Mouse (Mus musculus) forebrain, postnatal 0 days (tissue): ENCODE measurements around the gene Zfp597. TPM values are rescaled to one million over a fixed set of nuclear protein-coding genes. Genes with fewer than 3 reads are reported as not detected.

Source experiments
- ATAC-seq: fragments of 200-750 bp; cut with Nextera tagmentation; 2 replicates; pipeline ENCODE4 v1.8.0; 2017; ENCODE audit warnings: mild to moderate bottlenecking, moderate library complexity
- DNase-seq: peaks from one replicate; pipeline ENCODE4 v3.0.0-alpha.2; 2015
- H3K27ac ChIP-seq: fragments of 300-500 bp; sonication (generic); 2 replicates; pipeline ENCODE4 v1.5.1; 2014; ENCODE audit warnings: low read depth, mild to moderate bottlenecking, antibody characterized with exemption, low read length, moderate library complexity, mixed read lengths
- H3K27me3 ChIP-seq: fragments of 300-500 bp; sonication (generic); 2 replicates; pipeline ENCODE4 v1.6.1; 2014; ENCODE audit warnings: mild to moderate bottlenecking, low read length, mixed read lengths; ENCODE audit not compliant: insufficient read depth
- H3K36me3 ChIP-seq: fragments of 300-500 bp; sonication (generic); 2 replicates; pipeline ENCODE4 v1.6.1; 2014; ENCODE audit warnings: mild to moderate bottlenecking, moderate library complexity; ENCODE audit not compliant: insufficient read depth
- H3K4me1 ChIP-seq: fragments of 300-500 bp; sonication (generic); 2 replicates; pipeline ENCODE4 v1.6.1; 2014; ENCODE audit warnings: antibody characterized with exemption; ENCODE audit not compliant: insufficient read depth
- H3K4me2 ChIP-seq: fragments of 300-500 bp; sonication (generic); 2 replicates; pipeline ENCODE4 v1.6.1; 2014; ENCODE audit warnings: low read depth, mild to moderate bottlenecking, moderate library complexity
- H3K4me3 ChIP-seq: fragments of 300-500 bp; sonication (generic); 2 replicates; pipeline ENCODE4 v1.5.1; 2014; ENCODE audit warnings: low read depth, low read length, mixed read lengths
- H3K9ac ChIP-seq: fragments of 300-500 bp; sonication (generic); 2 replicates; pipeline ENCODE4 v1.6.1; 2014; ENCODE audit warnings: mild to moderate bottlenecking
- H3K9me3 ChIP-seq: fragments of 300-500 bp; sonication (generic); 2 replicates; pipeline ENCODE4 v1.6.1; 2016; ENCODE audit warnings: low read length
- CTCF ChIP-seq: sonication (generic); IDR thresholded peaks from 2 replicates; pipeline ENCODE4 v1.5.1; 2016; ENCODE audit warnings: antibody characterized with exemption, control low read depth, low read depth
- WGBS: fragments of 180-500 bp; shearing (Covaris S2); extraction: QIAGEN DNeasy Blood & Tissue Kit; methylation state at CpG from one replicate; pipeline ENCODE4 v1.1.7; 2014; 5-methylcytosine and 5-hydroxymethylcytosine counted together
- polyA plus RNA-seq: library from polyadenylated mRNA; unstranded; fragments of >200 nt; fragmentation: Nextera tagmentation; extraction: Ambion mirVana; gene quantifications from 2 replicates; pipeline ENCODE4 v1.2.1, GENCODE M21; 2015
- total RNA-seq: library from RNA; depleted of rRNA; stranded (reverse); fragments of >200 nt; gene quantifications from 2 replicates; pipeline ENCODE4 v1.2.3, GENCODE M21; 2014; rRNA removed

Gene Zfp597
- 38.2 and 54.8 TPM in 2 replicates for total RNA-seq
- 6.5 and 10.4 TPM in 2 replicates for polyA plus RNA-seq

DNA sequence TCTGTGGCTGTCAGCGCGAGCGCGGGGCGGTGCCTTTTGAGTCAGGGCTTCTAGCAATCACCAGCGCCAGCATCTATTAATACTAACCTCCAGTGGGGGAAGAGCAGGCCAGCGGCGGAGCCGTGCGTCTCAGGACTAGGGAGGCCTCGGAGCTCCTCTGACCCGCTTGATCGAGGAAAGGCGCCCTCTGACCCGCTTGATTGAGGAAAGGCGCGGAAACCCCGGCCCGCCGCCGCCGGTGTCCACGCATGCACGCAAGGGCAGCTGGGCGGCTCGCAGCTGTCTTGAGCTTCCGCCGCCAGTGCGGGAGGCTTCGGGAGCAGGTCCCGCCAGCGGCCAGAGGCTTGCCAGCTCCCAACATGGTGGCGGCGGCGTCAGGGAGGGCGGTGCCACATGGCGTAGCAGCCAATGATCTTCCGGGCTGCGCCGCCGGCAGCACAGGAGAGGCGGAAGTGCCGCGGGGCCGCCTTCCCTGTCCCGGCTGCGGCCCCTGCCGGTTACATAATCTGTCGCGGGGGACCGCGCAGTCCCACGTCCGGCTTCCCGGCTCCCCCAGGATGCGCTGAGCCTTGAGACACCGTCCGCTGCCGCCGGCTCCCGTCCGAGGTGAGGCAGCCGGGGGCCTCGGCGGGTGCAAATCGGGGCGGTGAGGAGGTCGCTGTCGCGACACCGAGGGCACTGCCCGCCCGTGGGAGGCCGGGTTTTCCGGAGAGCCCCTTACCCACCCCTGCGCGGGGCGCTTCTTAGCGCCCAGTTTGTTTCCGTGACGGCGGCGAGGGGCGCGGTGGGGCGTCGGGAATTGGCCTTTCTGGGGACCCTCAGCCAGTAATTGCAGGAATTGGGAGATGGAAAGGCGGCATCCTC is at the start of gene Zfp597, which contains the start of gene Gm20695:
Gene Zfp597 (minus strand): TSS at position 361 of the 864 bp plus-strand sequence.
Gene Gm20695 (plus strand): TSS at position 448 of the 864 bp plus-strand sequence.
- peak; percentile 62 for TF ChIP-seq CTCF
- Histone ChIP-seq H3K4me1 (peaks cover 10% of the 10 kb centered on the region; the same call in 1 of the 2 replicates), H3K4me3 (peak within 1 kb of the TSS; percentile 90), H3K9me3 (no peaks in the 10 kb centered on the region), H3K4me2 (peak within 1 kb of the TSS; percentile 68), H3K9ac (peak within 1 kb of the TSS; percentile 90), H3K27ac (peak within 1 kb of the TSS; percentile 95), H3K27me3 (no peaks in the 10 kb centered on the region), H3K36me3 (0 out of 2 replicates have a peak, but pooled peaks cover 2% of the 10 kb centered on the region)
- 2% methylated on average over 86 of the region's 88 CpGs for WGBS
- peak; percentile 99 for ATAC-seq
- DNase-seq: peak; percentile 96

DNA sequence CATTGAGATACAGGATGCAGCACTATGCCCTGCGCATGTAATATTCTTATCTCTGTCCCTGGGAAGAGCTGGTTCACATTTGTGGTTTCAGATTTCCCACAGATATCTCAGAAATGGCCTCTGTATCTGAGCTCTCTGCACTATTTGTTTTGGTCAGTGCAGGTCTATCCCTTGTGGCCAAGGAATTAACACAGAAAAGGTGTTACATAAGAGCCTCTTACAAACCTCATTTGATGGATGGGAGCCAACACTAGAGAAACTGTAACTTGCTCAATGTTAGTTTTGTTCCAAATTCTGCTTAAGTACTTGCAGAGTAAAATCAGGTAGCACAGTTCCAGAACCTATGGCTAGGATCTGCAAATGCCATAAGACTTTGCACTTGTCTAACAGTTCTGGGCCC is 49.7 kb upstream of the Zfp597 start:
- Histone ChIP-seq H3K4me3 (no peak overlapping the region), H3K4me1 (no peaks in the 10 kb centered on the region), H3K9ac (no peak overlapping the region), H3K36me3 (peaks cover 73% of the 10 kb centered on the region), H3K27me3 (no peaks in the 10 kb centered on the region), H3K27ac (no peak overlapping the region), H3K9me3 (no peaks in the 10 kb centered on the region), H3K4me2 (no peak overlapping the region)
- no peak for TF ChIP-seq CTCF
- DNase-seq: no peak
- 95% methylated on average over 1 of the region's 1 CpGs for WGBS
- no peak for ATAC-seq

DNA sequence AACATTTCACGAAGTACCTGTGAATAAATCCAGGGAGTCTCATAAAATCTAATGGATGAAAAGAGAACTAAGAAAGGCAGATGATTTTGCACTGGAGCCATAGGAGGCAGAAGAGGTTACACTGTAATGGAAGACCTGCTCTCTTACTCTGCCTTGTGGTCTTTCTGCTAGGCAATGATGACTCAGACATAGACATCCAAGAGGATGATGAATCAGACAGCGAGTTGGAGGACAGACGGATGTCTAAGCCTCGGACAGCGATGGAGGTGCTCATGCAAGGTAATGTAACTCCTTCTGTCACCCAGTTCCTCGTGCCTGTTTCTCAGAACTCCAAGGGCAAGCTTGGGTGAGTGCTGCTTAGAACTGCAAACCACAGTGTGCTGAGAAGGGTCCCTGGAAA is 49.2 kb upstream of the Zfp597 start:
- DNase-seq: no peak
- TF ChIP-seq CTCF: no peak
- Histone ChIP-seq H3K4me1 (no peaks in the 10 kb centered on the region), H3K9me3 (no peaks in the 10 kb centered on the region), H3K9ac (no peak overlapping the region), H3K27ac (no peak overlapping the region), H3K36me3 (peaks cover 73% of the 10 kb centered on the region), H3K4me3 (no peak overlapping the region), H3K27me3 (no peaks in the 10 kb centered on the region), H3K4me2 (no peak overlapping the region)
- no peak for ATAC-seq
- 94% methylated on average over 6 of the region's 6 CpGs for WGBS

DNA sequence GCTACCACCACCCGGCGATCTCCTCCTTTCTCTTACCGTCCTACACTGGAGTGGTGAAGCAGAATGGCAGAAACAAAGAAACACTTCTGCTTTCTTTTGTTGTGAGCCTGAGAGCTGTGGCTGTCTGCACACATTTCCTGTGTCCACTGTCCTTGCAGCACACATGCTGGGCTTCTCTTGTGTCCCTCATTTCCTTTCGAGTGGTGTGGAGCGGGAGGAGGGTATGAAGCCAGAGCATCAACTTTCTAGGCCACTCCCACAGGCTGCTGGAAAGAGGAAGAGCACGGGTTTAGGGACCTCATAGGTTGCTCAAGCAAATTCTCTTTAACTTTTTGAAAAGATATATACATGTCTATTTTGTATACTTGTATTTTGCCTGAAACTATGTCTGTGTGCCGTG is 44.8 kb upstream of the Zfp597 start:
- no peaks in the 10 kb centered on the region for H3K4me1 ChIP-seq

DNA sequence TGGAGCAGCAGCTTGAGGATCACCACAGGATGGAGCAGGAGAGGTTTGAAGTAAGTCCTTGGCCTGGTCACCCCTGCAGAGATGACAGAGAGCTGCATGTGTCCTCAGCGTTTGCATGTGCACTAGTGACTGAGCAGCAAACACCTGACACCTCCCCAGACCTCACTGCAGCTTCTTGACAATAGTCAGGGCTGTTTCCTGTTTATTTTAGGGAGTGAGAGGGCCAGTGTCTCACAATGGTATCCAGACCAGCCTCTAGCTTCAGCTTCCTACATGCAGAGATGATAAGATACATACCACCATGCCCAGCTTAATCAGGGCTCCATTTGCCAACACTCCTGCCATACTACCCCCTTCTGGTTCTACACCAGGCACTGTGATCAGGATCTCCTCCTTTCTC is 44.2 kb upstream of the Zfp597 start:
- DNase-seq (no peak), ATAC-seq (no peak)
- Histone ChIP-seq H3K9ac (no peak overlapping the region), H3K4me1 (no peaks in the 10 kb centered on the region), H3K4me2 (no peak overlapping the region), H3K27me3 (no peaks in the 10 kb centered on the region), H3K4me3 (no peak overlapping the region), H3K27ac (no peak overlapping the region), H3K36me3 (peaks cover 66% of the 10 kb centered on the region), H3K9me3 (no peaks in the 10 kb centered on the region)
- TF ChIP-seq CTCF: no peak
- 80% methylated on average over 1 of the region's 1 CpGs for WGBS

More for the DNA sequence above, 44.8 kb upstream of the Zfp597 start:
- Histone ChIP-seq H3K9me3 (no peaks in the 10 kb centered on the region), H3K9ac (no peak overlapping the region), H3K4me3 (no peak overlapping the region), H3K4me2 (no peak overlapping the region), H3K36me3 (peaks cover 66% of the 10 kb centered on the region), H3K27me3 (no peaks in the 10 kb centered on the region), H3K27ac (no peak overlapping the region)
- 75% methylated on average over 7 of the region's 7 CpGs for WGBS
- ATAC-seq: no peak
- DNase-seq: no peak
- no peak for TF ChIP-seq CTCF

DNA sequence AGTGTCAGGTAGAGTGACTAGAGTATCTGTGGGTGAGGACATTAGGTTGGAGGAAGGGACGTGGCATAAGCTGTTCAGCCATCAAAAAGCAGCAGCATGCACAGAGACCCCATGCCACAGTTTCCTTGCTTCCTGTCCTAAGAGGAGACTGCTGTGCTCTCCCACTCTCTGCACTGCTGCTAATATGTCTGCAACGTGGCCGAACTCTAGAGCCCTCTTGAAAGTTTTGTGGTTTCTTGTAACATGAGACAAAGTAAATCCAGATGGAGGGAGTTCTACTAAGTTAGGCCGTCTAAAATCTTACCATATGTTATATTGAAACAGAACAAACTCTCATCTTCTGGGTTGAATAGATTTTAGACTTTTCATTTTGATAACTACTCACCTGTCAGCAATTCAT is 39.6 kb upstream of the Zfp597 start:
- Histone ChIP-seq H3K9me3 (no peaks in the 10 kb centered on the region), H3K27ac (no peak overlapping the region), H3K9ac (no peak overlapping the region), H3K4me2 (no peak overlapping the region), H3K4me3 (no peak overlapping the region), H3K27me3 (no peaks in the 10 kb centered on the region), H3K36me3 (peaks cover 83% of the 10 kb centered on the region), H3K4me1 (no peaks in the 10 kb centered on the region)
- 90% methylated on average over 4 of the region's 4 CpGs for WGBS
- ATAC-seq: no peak
- DNase-seq: no peak
- TF ChIP-seq CTCF: no peak

DNA sequence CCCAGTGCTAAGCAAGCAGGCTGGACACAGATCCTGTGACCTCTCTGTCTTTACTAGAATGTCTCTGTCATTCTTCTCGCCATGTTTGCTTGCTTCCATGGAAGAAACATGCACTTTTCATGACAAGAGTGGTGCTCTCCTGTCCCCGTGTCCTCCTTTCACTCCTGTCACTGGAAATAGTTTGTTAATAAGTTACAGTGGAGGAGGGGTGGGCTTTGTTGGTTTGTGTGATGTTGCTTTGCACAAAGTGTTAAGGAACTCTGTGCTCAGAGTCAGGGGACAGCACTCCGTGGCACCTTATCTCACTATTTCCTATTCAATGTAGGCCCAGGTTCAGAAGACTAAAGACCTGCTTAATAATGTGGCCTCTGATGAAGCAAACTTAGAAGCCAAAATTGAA is 39.2 kb upstream of the Zfp597 start:
- Histone ChIP-seq H3K27me3 (no peaks in the 10 kb centered on the region), H3K4me2 (no peak overlapping the region), H3K4me3 (no peak overlapping the region), H3K27ac (no peak overlapping the region), H3K9me3 (no peaks in the 10 kb centered on the region), H3K36me3 (peaks cover 84% of the 10 kb centered on the region), H3K9ac (no peak overlapping the region), H3K4me1 (no peaks in the 10 kb centered on the region)
- no peak for DNase-seq
- no peak for TF ChIP-seq CTCF
- 93% methylated on average over 3 of the region's 3 CpGs for WGBS
- no peak for ATAC-seq
